Mouse (Mus musculus) neural tube, embryonic 15.5 days (tissue): Measurements from ENCODE around the gene Fbxl17. TPM values are rescaled to one million over a fixed set of nuclear protein-coding genes. Genes with fewer than 3 reads are reported as not detected.
A peak's percentile ranks its signal among the peaks of the same experiment; 100 is the strongest.

ENCODE experiments used
- ATAC-seq: fragments of 200-750 bp; cut with Nextera tagmentation; 2 replicates; pipeline ENCODE4 v1.8.0; 2017; ENCODE audit warnings: mild to moderate bottlenecking, moderate TSS enrichment, moderate library complexity; ENCODE audit not compliant: low FRiP score
- H3K27ac ChIP-seq: fragments of 300-500 bp; sonication (generic); replicated peaks from 2 replicates; pipeline ENCODE4 v1.5.1; 2015; ENCODE audit warnings: mild to moderate bottlenecking, inconsistent platforms
- H3K27me3 ChIP-seq: fragments of 300-500 bp; sonication (generic); replicated peaks from 2 replicates; pipeline ENCODE4 v1.6.1; 2015; ENCODE audit warnings: inconsistent platforms
- H3K36me3 ChIP-seq: fragments of 300-500 bp; sonication (generic); 2 replicates; pipeline ENCODE4 v1.6.1; 2015; ENCODE audit warnings: inconsistent platforms
- H3K4me1 ChIP-seq: fragments of 300-500 bp; sonication (generic); 2 replicates; pipeline ENCODE4 v1.6.1; 2015; ENCODE audit warnings: inconsistent platforms
- H3K4me2 ChIP-seq: fragments of 300-500 bp; sonication (generic); 2 replicates; pipeline ENCODE4 v1.6.1; 2015; ENCODE audit warnings: inconsistent platforms, mild to moderate bottlenecking, moderate library complexity
- H3K4me3 ChIP-seq: fragments of 300-500 bp; sonication (generic); replicated peaks from 2 replicates; pipeline ENCODE4 v1.5.1; 2015; ENCODE audit warnings: mild to moderate bottlenecking, inconsistent platforms
- H3K9ac ChIP-seq: fragments of 300-500 bp; sonication (generic); replicated peaks from 2 replicates; pipeline ENCODE4 v1.6.1; 2015; ENCODE audit warnings: mild to moderate bottlenecking, inconsistent platforms
- H3K9me3 ChIP-seq: fragments of 300-500 bp; sonication (generic); replicated peaks from 2 replicates; pipeline ENCODE4 v1.6.1; 2016; ENCODE audit warnings: inconsistent platforms
- WGBS: fragments of 180-500 bp; shearing (Covaris S2); methylation state at CpG from one replicate; pipeline ENCODE4 v1.1.7; 2015; ENCODE audit warnings: mixed read lengths; 5-methylcytosine and 5-hydroxymethylcytosine counted together
- polyA plus RNA-seq: library from polyadenylated mRNA; unstranded; fragments of >200 nt; fragmentation: Nextera tagmentation; extraction: Ambion mirVana; gene quantifications from 2 replicates; pipeline ENCODE4 v1.2.1, GENCODE M21; 2015

Fbxl17 gene
- 9.2 and 12.1 TPM in 2 replicates for polyA plus RNA-seq

DNA sequence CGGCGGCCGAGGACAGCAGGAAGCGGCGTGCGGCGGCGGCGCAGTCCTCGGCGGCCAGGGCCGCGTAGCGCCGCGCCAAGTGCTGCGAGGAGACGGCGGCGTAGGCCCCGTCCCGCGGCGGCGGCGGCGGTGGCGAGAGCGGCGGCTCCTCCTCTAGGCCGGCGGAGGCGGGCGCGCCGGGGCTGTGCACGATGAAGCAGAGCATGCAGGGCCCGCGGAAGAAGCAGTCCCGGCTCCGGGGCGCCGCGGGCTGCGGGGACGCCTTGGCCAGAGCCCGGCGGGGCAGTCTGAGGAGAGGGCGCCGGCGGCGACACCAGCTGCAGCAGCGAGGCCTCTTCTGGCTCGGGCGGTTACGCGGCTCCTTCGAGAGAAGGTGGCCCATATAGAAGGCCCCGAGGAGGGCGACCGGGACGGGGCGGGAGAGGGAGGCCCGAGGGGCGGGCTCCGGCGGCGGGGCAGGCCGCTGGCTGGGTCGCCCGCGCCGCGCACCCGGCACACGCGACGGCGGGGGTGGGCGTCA lies at the start of gene Fbxl17:
Fbxl17 (minus strand) TSS at position 382 of the 520 bp plus-strand sequence.
- Histone ChIP-seq H3K4me2 (peak within 1 kb of the TSS; percentile 72), H3K27me3 (no peaks in the 10 kb centered on the region), H3K9me3 (no peaks in the 10 kb centered on the region), H3K36me3 (no peaks in the 10 kb centered on the region), H3K4me3 (peak within 1 kb of the TSS; percentile 91), H3K27ac (peak within 1 kb of the TSS; percentile 96), H3K4me1 (peaks cover 44% of the 10 kb centered on the region), H3K9ac (peak within 1 kb of the TSS; percentile 99)
- peak; percentile 64 for ATAC-seq
- 0% methylated on average over 68 of the region's 80 CpGs for WGBS

GRCm38 (mm10) chr17:63547465-63547864 lies 47.6 kb upstream of the Fbxl17 start:
- no peak overlapping the region for H3K27ac ChIP-seq
- H3K27me3 ChIP-seq, result no peaks in the 10 kb centered on the region
- 77% methylated on average over 4 of the region's 4 CpGs for WGBS
- H3K4me3 ChIP-seq, result no peak overlapping the region
- no peaks in the 10 kb centered on the region for H3K36me3 ChIP-seq
- no peaks in the 10 kb centered on the region for H3K9me3 ChIP-seq
- H3K9ac ChIP-seq, result no peak overlapping the region
- no peaks in the 10 kb centered on the region for H3K4me1 ChIP-seq
- H3K4me2 ChIP-seq, result no peak overlapping the region
- no peak for ATAC-seq

- Histone ChIP-seq H3K9ac (no peak overlapping the region), H3K36me3 (no peaks in the 10 kb centered on the region), H3K4me1 (peaks cover 7% of the 10 kb centered on the region), H3K9me3 (no peaks in the 10 kb centered on the region), H3K27me3 (no peaks in the 10 kb centered on the region), H3K27ac (no peak overlapping the region), H3K4me3 (no peak overlapping the region), H3K4me2 (no peak overlapping the region)
- 94% methylated on average over 17 of the region's 17 CpGs for WGBS
- no peak for ATAC-seq
Measured at GRCm38 (mm10) chr17:63534576-63535265, 34.9 kb upstream of the Fbxl17 start.

DNA sequence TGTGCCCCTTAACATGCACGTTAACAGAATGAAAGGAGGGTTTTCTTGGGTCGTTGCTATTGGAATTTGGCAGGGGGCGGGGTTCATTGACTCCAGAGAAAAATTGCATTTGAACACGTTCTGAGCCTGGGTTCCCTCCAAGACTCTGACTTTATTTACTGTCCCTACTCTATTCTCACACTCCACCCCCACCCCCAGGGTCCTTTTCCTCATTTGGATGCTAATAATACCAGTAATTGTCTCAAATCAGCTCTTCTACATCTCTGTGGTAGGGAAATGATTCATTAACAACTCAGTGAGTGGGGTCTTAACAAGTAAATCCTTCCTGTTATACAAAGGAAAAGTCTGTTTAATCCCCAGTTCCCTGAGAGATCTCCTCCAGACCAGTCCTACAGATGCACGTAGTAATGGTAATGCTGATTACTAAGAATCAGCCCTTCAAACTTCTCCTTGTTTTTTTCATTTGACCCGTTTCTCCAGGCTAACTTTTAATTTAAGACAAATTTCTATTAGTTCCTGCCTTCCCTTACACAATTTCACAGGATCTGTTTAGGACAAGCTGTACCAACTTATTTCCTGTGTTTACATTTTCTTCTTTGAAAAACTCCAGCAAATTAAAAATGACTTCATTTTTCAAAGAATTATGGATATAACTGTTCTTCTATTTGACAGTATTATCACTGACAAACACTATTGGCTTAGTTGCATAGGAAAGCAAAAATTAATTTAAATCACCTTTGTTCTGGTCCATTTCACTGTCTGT lies 33.4 kb upstream of the Fbxl17 start:
- Histone ChIP-seq H3K9ac (no peak overlapping the region), H3K36me3 (no peaks in the 10 kb centered on the region), H3K27me3 (no peaks in the 10 kb centered on the region), H3K9me3 (no peaks in the 10 kb centered on the region), H3K27ac (no peak overlapping the region), H3K4me3 (no peak overlapping the region), H3K4me1 (peaks cover 8% of the 10 kb centered on the region), H3K4me2 (no peak overlapping the region)
- WGBS, result 18% methylated on average over 6 of the region's 6 CpGs
- no peak; the same call in 1 of the 2 replicates for ATAC-seq

DNA sequence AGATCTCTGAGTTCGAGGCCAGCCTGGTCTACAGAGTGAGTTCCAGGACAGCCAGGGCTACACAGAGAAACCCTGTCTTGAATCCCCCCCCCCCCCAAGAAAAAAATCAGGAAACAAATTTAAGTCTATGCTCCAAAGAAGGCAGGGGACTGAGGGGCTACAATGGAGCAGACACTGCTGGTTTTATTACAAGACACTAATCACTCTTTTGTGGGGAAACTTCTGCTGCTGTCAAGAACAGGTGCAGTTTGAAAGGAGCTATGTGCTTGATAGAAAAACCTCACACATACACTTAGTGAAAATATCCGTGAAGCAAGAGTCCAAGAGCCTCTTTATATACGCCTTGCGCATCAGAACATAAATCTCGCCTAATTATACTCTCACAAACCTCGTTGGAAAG lies 29.7 kb upstream of the Fbxl17 start:
- no peak overlapping the region for H3K9ac ChIP-seq
- H3K27me3 ChIP-seq, result no peaks in the 10 kb centered on the region
- WGBS, result 21% methylated on average over 6 of the region's 6 CpGs
- peaks cover 8% of the 10 kb centered on the region for H3K4me1 ChIP-seq
- peak overlapping the region; percentile 22 for H3K4me2 ChIP-seq
- no peaks in the 10 kb centered on the region for H3K36me3 ChIP-seq
- no peak for ATAC-seq
- no peak overlapping the region for H3K4me3 ChIP-seq
- no peaks in the 10 kb centered on the region for H3K9me3 ChIP-seq
- H3K27ac ChIP-seq, result no peak overlapping the region

- no peaks in the 10 kb centered on the region for H3K27me3 ChIP-seq
- H3K4me1 ChIP-seq, result no peaks in the 10 kb centered on the region
- H3K4me3 ChIP-seq, result no peak overlapping the region
- H3K9ac ChIP-seq, result no peak overlapping the region
- ATAC-seq, result no peak
- H3K9me3 ChIP-seq, result no peaks in the 10 kb centered on the region
- H3K36me3 ChIP-seq, result no peaks in the 10 kb centered on the region
- WGBS, result 95% methylated on average over 2 of the region's 2 CpGs
- no peak overlapping the region for H3K4me2 ChIP-seq
- no peak overlapping the region for H3K27ac ChIP-seq
Measured at GRCm38 (mm10) chr17:63520691-63521090, 20.9 kb upstream of the Fbxl17 start.

- no peaks in the 10 kb centered on the region for H3K9me3 ChIP-seq
- no peak overlapping the region for H3K4me2 ChIP-seq
- no peak for ATAC-seq
- no peaks in the 10 kb centered on the region for H3K27me3 ChIP-seq
- WGBS, result 90% methylated on average over 2 of the region's 2 CpGs
- no peaks in the 10 kb centered on the region for H3K4me1 ChIP-seq
- no peak overlapping the region for H3K4me3 ChIP-seq
- no peak overlapping the region for H3K27ac ChIP-seq
- H3K9ac ChIP-seq, result no peak overlapping the region
- no peaks in the 10 kb centered on the region for H3K36me3 ChIP-seq
Measured at GRCm38 (mm10) chr17:63510451-63510850, 10.6 kb upstream of the Fbxl17 start.

GRCm38 (mm10) chr17:63501091-63501490 lies 1.3 kb upstream of the Fbxl17 start:
- H3K4me3 ChIP-seq, result peak overlapping the region; percentile 91
- 93% methylated on average over 6 of the region's 6 CpGs for WGBS
- H3K9ac ChIP-seq, result no peak overlapping the region; the same call in 1 of the 2 replicates
- peaks cover 34% of the 10 kb centered on the region for H3K4me1 ChIP-seq
- peak overlapping the region; percentile 72 for H3K4me2 ChIP-seq
- H3K9me3 ChIP-seq, result no peaks in the 10 kb centered on the region
- no peaks in the 10 kb centered on the region for H3K27me3 ChIP-seq
- H3K36me3 ChIP-seq, result no peaks in the 10 kb centered on the region
- ATAC-seq, result no peak
- peak overlapping the region; percentile 96; the same call in 1 of the 2 replicates for H3K27ac ChIP-seq

DNA sequence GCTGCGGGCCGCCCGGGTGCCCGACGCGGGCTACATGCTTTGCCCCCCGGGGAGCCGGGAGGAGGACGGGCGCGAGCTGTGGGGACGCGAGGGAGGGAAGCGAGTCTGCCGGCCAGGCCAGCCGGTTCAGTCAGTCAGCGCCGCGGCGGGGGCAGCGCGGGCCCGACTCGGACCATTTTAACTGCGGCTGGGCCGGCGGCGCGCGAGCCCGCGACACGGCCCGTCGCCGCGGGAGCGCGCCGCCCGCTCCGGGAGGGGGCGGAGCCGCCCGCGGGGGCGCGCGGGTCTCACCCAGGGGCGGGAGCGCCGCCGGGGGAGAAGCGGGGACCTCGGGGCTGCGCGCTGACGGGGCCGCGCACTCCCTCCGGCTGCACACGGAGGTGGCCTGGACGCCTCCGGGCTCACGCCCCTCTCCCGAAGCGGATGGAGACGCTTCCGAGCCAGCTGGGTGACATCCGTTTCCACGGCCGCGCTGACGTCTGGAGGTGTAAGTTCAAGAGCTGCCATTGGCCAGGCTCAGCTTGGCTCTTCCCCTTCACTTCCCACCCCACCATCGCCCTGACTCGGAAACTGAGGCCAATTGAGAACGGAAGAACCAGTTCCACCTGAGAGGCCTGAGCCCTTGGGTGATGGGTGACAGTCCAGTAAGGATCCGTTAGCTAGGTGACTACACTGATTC lies 478 bp upstream of the Fbxl17 start:
- Histone ChIP-seq H3K4me2 (peak overlapping the region; percentile 72), H3K27me3 (no peaks in the 10 kb centered on the region), H3K4me1 (peaks cover 42% of the 10 kb centered on the region), H3K9me3 (no peaks in the 10 kb centered on the region), H3K27ac (peak overlapping the region; percentile 96), H3K36me3 (no peaks in the 10 kb centered on the region), H3K4me3 (peak overlapping the region; percentile 91), H3K9ac (peak overlapping the region; percentile 99)
- ATAC-seq, result peak; percentile 86
- WGBS, result 1% methylated on average over 49 of the region's 78 CpGs

- H3K9me3 ChIP-seq, result no peaks in the 10 kb centered on the region
- H3K4me2 ChIP-seq, result peak overlapping the region; percentile 72
- peak overlapping the region; percentile 91 for H3K4me3 ChIP-seq
- ATAC-seq, result peak; percentile 55
- H3K4me1 ChIP-seq, result peaks cover 50% of the 10 kb centered on the region
- H3K9ac ChIP-seq, result peak overlapping the region; percentile 99
- no peaks in the 10 kb centered on the region for H3K36me3 ChIP-seq
- peak overlapping the region; percentile 96 for H3K27ac ChIP-seq
- 1% methylated on average over 48 of the region's 90 CpGs for WGBS
- no peaks in the 10 kb centered on the region for H3K27me3 ChIP-seq
Measured at GRCm38 (mm10) chr17:63498717-63499635, 841 bp downstream of the Fbxl17 start.
